Mouse (Mus musculus) thymus, adult 2 months (tissue): ENCODE data around the gene Ints7. TPM values are rescaled to one million over a fixed set of nuclear protein-coding genes. Genes with fewer than 3 reads are reported as not detected.

Experiments used
- DNase-seq: peaks from one replicate; pipeline ENCODE4 v3.0.0; 2021
- H3K27ac ChIP-seq: fragments of 200-500 bp; 2 replicates; pipeline ENCODE4 v1.5.1; 2012; ENCODE audit warnings: low read length, control low read depth; ENCODE audit not compliant: control insufficient read depth, insufficient read depth
- H3K27me3 ChIP-seq: fragments of 200-500 bp; 2 replicates; pipeline ENCODE4 v1.6.1; 2012; ENCODE audit warnings: mild to moderate bottlenecking, low read length, moderate library complexity, mixed read lengths; ENCODE audit not compliant: control insufficient read depth, insufficient read depth
- H3K36me3 ChIP-seq: fragments of 200-500 bp; 2 replicates; pipeline ENCODE4 v1.6.1; 2012; ENCODE audit warnings: mild to moderate bottlenecking, low read length, moderate library complexity; ENCODE audit not compliant: control insufficient read depth, insufficient read depth
- H3K4me1 ChIP-seq: fragments of 200-500 bp; replicated peaks from 2 replicates; pipeline ENCODE4 v1.6.1; 2012; ENCODE audit warnings: low read length; ENCODE audit not compliant: control insufficient read depth, insufficient read depth
- H3K4me3 ChIP-seq: fragments of 200-500 bp; 2 replicates; pipeline ENCODE4 v1.5.1; 2012; ENCODE audit warnings: mild to moderate bottlenecking, low read length, control low read depth, moderate library complexity; ENCODE audit not compliant: control insufficient read depth, insufficient read depth
- CTCF ChIP-seq: fragments of 200-500 bp; IDR thresholded peaks from 2 replicates; pipeline ENCODE4 v1.5.1; 2012; ENCODE audit warnings: mild to moderate bottlenecking, control low read depth, low read length, moderate library complexity, borderline replicate concordance; ENCODE audit not compliant: control insufficient read depth, poor library complexity, insufficient read depth; ENCODE audit errors: extremely low read depth
- POLR2A ChIP-seq: fragments of 200-500 bp; IDR thresholded peaks from 2 replicates; pipeline ENCODE4 v1.6.1; 2012; ENCODE audit warnings: mild to moderate bottlenecking, low read length, control low read depth, moderate library complexity; ENCODE audit not compliant: control insufficient read depth, poor library complexity, insufficient read depth; ENCODE audit errors: extremely low read depth
- WGBS: fragments of 180-500 bp; shearing (Covaris S2); methylation state at CpG from one replicate; pipeline ENCODE4 v1.1.7; 2018; 5-methylcytosine and 5-hydroxymethylcytosine counted together
- polyA plus RNA-seq: library from polyadenylated mRNA; depleted of rRNA; stranded (reverse); fragments of >200 nt; gene quantifications from 2 replicates; pipeline ENCODE4 v1.2.3, GENCODE M21; 2012; rRNA removed

Ints7 gene
- 62.2 and 71.0 TPM in 2 replicates for polyA plus RNA-seq

DNA sequence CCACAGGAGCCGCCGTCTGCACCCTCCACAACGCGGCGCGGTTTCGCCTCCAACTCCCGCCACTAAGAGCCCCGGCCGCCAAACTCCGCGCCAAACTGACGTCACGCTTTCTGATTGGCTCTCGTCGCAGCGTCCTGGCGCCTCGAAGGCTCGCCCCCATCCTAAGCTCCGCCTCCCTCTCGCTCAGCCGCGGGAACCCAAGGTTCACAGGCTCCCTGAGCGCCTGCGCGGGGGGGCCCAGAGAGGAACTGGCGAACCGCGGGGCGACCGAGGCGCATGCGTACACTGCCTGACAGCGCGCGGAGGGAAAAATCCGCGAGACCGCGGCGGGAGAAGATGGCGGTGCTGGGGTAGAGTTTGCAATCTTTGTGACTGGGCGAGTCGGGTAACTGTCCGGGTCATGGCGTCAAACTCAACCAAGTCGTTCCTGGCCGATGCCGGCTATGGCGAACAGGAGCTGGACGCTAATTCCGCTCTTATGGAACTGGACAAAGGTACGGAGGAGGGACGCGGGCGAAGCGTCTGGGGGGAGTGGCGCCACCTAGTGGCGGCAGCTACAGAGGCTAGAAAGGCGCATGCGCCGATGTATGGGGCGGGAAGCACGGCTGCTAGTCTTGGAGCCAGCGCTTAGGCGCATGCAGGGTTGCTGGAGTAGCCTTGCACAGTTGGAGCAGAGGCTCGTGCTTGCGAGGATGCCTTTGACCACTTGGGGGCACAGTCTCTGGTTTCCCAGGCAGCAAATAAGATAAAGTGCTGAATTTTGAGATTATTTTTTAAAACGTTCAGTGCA, at the start of gene Ints7, which contains the start of gene Dtl:
TSS of gene Ints7 (plus strand) at position 179 of the 790 bp plus-strand sequence.
TSS of gene Dtl (minus strand) at position 87 of the 790 bp plus-strand sequence.
- TF ChIP-seq CTCF = peak; percentile 100
- peak; percentile 86 for TF ChIP-seq POLR2A
- Histone ChIP-seq H3K27ac (peak within 1 kb of the TSS; percentile 68), H3K27me3 (no peaks in the 10 kb centered on the region), H3K4me1 (peaks cover 10% of the 10 kb centered on the region), H3K4me3 (peak within 1 kb of the TSS; percentile 60), H3K36me3 (no peaks in the 10 kb centered on the region)
- peak; percentile 100 for DNase-seq
- WGBS = under 1% methylated on average over 70 of the region's 70 CpGs

DNA sequence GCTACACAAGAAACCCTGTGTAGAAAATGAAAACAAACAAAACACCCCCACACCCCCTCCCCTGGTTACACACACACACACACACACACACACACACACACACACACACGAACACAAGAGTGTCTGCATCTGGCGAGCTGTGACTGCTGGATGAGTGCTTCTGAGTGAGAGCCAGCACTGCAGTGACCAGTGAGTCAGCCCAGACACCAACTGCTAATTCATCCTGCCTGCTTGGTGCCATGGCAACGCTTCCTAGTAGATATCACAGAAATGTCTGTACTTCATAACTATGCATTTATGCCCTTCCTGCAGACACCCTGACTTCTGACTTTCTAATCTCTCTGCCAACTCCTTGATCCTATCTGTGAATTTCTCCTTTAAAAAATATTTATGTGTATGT, 48.3 kb upstream of the Ints7 start:
- Histone ChIP-seq H3K36me3 (no peaks in the 10 kb centered on the region), H3K4me1 (peaks cover 17% of the 10 kb centered on the region), H3K27ac (no peak overlapping the region), H3K4me3 (no peak overlapping the region), H3K27me3 (no peaks in the 10 kb centered on the region)
- no peak for TF ChIP-seq CTCF
- TF ChIP-seq POLR2A = no peak
- no peak for DNase-seq
- WGBS = 94% methylated on average over 3 of the region's 3 CpGs

DNA sequence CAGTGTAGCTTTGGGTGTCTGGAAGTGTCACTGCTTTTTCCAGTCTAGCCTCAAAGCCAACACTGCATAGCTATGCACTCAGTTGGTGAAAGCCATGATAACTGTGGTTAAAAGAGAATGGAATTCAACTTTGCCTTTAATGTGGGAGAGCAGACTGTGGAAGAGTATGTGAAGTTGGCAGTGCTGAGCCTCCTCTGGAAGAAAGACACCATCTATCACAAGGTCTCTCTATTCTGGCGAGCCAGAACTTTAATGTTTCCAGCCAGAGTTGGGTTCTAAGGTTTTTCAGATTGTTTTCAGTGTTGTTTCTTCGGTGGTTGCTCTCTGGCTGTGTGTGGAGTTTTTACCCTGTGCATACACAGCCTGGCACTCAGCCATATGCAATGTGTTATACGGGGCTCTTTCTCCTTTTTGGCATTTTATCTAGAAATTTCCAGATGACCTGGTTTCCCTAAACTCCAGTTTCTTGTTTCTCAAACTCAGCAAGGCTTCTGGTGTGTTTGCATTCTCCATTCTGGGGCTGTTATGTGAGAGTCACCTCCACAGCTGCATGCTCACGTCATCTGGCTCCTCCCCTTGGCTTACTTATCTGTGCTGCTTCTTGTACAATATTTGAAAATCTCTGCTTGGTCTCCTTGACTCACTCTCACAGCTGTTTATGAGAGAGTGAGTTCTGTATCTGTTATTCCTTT, 47.4 kb upstream of the Ints7 start:
- Histone ChIP-seq H3K27me3 (no peaks in the 10 kb centered on the region), H3K36me3 (no peaks in the 10 kb centered on the region), H3K4me1 (peaks cover 17% of the 10 kb centered on the region), H3K4me3 (no peak overlapping the region), H3K27ac (peak overlapping the region; percentile 8; the same call in 1 of the 2 replicates)
- DNase-seq = peak; percentile 60
- TF ChIP-seq POLR2A = no peak
- WGBS = 45% methylated on average over 4 of the region's 4 CpGs

- Histone ChIP-seq H3K4me1 (peaks cover 17% of the 10 kb centered on the region), H3K4me3 (no peak overlapping the region), H3K27me3 (no peaks in the 10 kb centered on the region), H3K36me3 (no peaks in the 10 kb centered on the region), H3K27ac (no peak overlapping the region)
- WGBS = 87% methylated on average over 2 of the region's 2 CpGs
- DNase-seq = no peak
- TF ChIP-seq CTCF (no peak), POLR2A (no peak)
Observed at GRCm38 (mm10) chr1:191529406-191529805, 46.0 kb upstream of the Ints7 start.

- no peak for DNase-seq
- Histone ChIP-seq H3K36me3 (no peaks in the 10 kb centered on the region), H3K4me3 (no peak overlapping the region), H3K27ac (no peak overlapping the region), H3K27me3 (no peaks in the 10 kb centered on the region), H3K4me1 (peaks cover 17% of the 10 kb centered on the region)
- TF ChIP-seq CTCF = no peak
- no peak for TF ChIP-seq POLR2A
- WGBS = 16% methylated on average over 1 of the region's 1 CpGs
Observed at GRCm38 (mm10) chr1:191531023-191531422, 44.4 kb upstream of the Ints7 start.

DNA sequence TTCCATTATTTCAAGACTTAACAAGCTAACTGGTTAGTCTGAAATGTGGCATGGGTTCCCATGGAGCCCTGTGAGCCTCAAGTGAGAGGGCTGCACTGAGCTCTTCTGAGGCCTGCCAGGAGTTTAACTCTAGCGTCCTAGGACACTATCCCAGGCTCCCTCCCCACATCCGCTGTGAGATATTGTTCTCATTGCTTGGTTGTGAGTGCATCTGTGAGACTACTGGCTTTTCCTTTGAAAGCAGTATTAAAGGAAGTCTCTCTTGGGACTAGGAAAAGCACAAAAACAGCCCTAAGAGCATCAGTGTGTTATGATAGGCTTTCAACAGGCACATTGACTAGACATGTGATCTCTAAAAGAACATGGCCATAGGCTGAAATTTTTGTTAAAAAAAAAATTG, 40.5 kb upstream of the Ints7 start:
- no peak overlapping the region for H3K27ac ChIP-seq
- WGBS = 95% methylated on average over 2 of the region's 2 CpGs
- peaks cover 17% of the 10 kb centered on the region for H3K4me1 ChIP-seq
- TF ChIP-seq CTCF (no peak), POLR2A (no peak)
- DNase-seq = no peak
- H3K36me3 ChIP-seq = peaks cover 14% of the 10 kb centered on the region
- H3K4me3 ChIP-seq = no peak overlapping the region
- H3K27me3 ChIP-seq = no peaks in the 10 kb centered on the region
